Mouse (Mus musculus): Measurements from ENCODE around the gene Cyp2d26. TPM values are rescaled to one million over a fixed set of nuclear protein-coding genes. Genes with fewer than 3 reads are reported as not detected.
"Not testable (repeated sequence)": the region's sequence is repeated elsewhere in the genome, so short reads cannot be mapped to it uniquely, and the experiment has no call there.

The Cyp2d26 gene
- polyA plus RNA-seq, 1 experiment from 2014 or later = not detected

DNA sequence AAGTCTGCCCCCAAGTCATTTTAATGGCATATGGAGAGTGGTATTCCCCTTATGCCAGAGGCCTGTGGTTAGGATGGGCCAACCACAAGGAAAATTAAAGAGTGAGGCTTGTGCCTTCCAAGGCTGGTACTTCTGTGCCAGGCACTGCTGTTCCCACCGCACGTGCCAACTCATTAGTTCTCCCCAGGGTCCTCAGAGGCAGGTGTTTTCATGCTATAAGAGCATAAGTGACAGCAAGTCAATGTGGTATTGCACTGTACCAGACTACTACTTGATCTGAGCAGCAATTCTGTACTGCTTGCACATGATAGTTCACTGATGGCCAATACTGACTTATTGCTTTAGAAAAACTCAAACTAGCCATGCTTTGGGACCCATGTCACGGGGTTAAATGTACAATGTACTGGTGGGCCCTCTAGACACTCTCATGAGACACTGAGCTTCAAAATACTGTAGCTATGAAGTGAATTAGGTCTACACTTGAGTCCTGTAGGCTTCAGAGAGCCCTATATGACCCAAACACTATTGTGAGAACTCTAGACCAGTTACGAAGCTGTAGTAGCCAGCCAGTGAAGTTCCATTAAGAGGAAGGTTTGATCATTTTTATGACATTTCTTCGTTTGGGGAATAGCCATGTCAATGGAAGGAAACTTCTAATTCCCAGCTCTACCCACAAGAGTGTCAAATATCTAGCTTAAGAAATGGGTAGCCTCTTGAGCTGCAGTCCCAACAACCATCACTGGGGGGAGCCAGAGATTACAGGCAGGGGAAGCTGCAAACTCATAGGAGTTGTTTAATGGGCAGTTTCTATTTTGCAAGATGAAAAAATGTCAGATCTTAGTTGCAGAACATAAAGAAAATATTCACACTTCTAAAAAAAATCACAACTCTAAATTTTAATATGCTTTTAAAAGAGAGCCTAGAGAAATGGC, 10.9 kb upstream of the Cyp2d26 start:
- Histone ChIP-seq H3K4me2 (no peak overlapping the region), H3K4me3 (replicated peaks) (no peak overlapping the region), H3K9ac (no peak overlapping the region), H3K27me3 (no peaks in the 10 kb centered on the region), H3K36me3 (replicated peaks) (peaks cover 11% of the 10 kb centered on the region), H3K27ac (no peak overlapping the region), H3K9me3 (no peaks in the 10 kb centered on the region), H3K4me1 (peaks cover 6% of the 10 kb centered on the region)
- WGBS = 74% methylated on average over 5 of the region's 5 CpGs
- ATAC-seq (ENCODE audit: low FRiP score) = no peak

DNA sequence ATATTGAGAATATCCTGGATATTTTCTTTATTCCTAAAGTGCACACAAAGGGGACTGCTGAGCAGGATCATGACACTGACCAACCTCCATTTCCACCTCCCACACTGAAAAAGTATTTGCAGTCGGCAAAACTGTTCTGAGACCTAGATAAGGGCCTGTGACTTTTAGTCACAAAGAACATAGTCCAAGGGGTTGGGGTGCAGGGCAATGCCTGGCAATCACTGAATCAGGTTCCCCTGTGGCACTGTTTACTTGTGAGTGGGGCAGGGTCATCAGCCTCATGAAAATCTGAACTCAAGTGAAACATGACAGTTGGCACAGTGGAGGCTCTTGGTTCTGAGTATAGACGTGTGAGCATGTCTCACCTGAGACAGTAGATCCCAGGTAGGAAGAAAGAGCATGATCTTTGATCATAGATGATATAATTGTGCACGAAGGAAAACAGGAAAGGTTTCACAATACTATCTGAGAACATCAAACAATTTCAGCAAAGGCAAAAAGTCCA, 1.9 kb upstream of the Cyp2d26 start:
- no peaks in the 10 kb centered on the region for H3K9me3 ChIP-seq
- 89% methylated on average over 3 of the region's 3 CpGs for WGBS
- H3K4me2 ChIP-seq = no peak overlapping the region
- ATAC-seq (ENCODE audit: low FRiP score) = no peak
- no peaks in the 10 kb centered on the region for H3K4me1 ChIP-seq
- no peaks in the 10 kb centered on the region for H3K27me3 ChIP-seq
- no peak overlapping the region for H3K27ac ChIP-seq
- H3K36me3 ChIP-seq (replicated peaks) = no peaks in the 10 kb centered on the region
- H3K9ac ChIP-seq = no peak overlapping the region
- H3K4me3 ChIP-seq (replicated peaks) = no peak overlapping the region

DNA sequence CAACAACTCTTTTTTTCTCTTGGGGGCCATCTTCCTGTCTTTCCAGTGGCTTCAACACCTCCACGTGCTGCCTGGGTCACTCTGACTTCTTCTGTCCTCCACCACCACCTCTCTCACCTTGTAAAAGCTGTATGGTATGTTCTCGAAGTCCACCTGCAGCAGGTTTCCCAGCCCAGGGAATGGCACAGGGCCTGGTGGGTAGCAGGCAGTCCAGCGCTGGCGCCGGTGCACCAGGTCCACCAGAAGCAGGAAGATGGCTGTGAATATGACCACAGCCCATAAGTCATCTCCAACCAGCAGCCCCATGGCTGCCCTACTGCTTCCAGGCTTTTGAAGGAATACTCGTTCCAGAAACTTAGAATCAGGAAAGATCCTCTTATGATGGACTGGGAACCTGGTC, 226 bp downstream of the Cyp2d26 start:
- H3K27ac ChIP-seq = no peak overlapping the region
- 89% methylated on average over 6 of the region's 6 CpGs for WGBS
- no peaks in the 10 kb centered on the region for H3K9me3 ChIP-seq
- no peak overlapping the region for H3K4me2 ChIP-seq
- H3K9ac ChIP-seq = no peak overlapping the region
- no peaks in the 10 kb centered on the region for H3K36me3 ChIP-seq (replicated peaks)
- H3K27me3 ChIP-seq = no peaks in the 10 kb centered on the region
- H3K4me3 ChIP-seq (replicated peaks) = no peak overlapping the region
- no peak for ATAC-seq (ENCODE audit: low FRiP score)
- no peaks in the 10 kb centered on the region for H3K4me1 ChIP-seq

DNA sequence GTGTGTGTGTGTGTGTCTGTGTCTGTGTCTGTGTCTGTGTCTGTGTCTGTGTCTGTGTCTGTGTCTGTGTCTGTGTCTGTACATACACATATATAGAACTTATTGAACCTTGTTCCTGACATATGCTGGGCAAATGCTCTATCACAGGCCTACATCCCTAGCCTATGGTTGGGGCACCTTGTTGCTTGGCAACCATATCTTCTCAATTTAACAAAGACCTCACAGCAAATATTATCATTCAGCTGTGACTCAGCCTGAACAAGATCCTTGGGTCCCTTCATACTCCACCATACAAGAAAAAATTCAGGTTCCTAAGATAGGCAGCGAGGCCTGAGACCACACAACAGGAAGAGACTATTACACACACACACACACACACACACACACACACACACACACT, 640 bp downstream of the Cyp2d26 start:
- 88% methylated on average over 1 of the region's 1 CpGs for WGBS
- H3K27ac ChIP-seq = no peak overlapping the region
- H3K4me2 ChIP-seq = no peak overlapping the region
- H3K27me3 ChIP-seq = no peaks in the 10 kb centered on the region
- H3K36me3 ChIP-seq (replicated peaks) = no peaks in the 10 kb centered on the region
- no peak overlapping the region for H3K9ac ChIP-seq
- H3K9me3 ChIP-seq = no peaks in the 10 kb centered on the region
- no peaks in the 10 kb centered on the region for H3K4me1 ChIP-seq
- no peak for ATAC-seq (ENCODE audit: low FRiP score)
- H3K4me3 ChIP-seq (replicated peaks) = no peak overlapping the region

DNA sequence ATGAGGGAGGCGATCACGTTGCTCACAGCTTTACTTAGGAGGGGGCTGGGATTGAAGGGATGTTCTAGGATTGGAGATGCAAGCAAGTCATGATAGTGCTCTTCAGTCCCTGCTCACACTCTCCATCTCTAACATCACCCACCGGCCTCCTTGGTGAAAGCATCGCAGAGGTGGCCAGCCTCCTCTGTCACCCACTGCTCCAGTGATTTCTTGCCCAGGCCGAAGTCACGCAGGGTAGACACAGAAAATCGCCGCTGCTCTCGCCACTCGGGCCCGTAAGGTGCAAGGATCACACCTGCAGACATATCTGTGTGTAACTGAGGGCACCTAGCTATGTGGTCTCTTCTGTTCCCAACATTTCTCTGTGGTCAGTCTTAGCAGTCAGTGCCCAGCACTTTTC, 1.5 kb downstream of the Cyp2d26 start:
- no peaks in the 10 kb centered on the region for H3K27me3 ChIP-seq
- no peak overlapping the region for H3K27ac ChIP-seq
- no peak for ATAC-seq (ENCODE audit: low FRiP score)
- H3K36me3 ChIP-seq (replicated peaks) = no peaks in the 10 kb centered on the region
- H3K9me3 ChIP-seq = no peaks in the 10 kb centered on the region
- no peak overlapping the region for H3K4me3 ChIP-seq (replicated peaks)
- H3K9ac ChIP-seq = no peak overlapping the region
- no peak overlapping the region for H3K4me2 ChIP-seq
- no peaks in the 10 kb centered on the region for H3K4me1 ChIP-seq
- WGBS = 91% methylated on average over 11 of the region's 11 CpGs

DNA sequence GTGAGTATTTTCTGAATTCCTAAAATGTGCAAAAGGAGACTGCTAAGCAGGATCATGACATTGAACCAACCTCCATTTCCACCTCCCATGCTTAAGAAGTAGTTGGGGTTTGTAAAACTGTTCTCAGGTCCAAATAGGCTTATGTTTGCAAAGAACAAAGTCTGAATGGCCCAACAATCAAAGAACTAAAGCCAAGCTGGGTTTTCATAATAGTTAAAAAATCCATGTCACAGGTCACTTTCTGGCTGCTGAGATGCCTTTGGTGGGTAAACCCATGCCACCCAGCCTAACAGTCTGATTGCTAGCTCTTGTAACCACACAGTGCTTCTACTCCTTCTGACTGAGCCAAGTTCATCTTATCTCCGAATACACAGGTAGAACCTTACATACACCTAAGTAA, 9.5 kb downstream of the Cyp2d26 start:
- H3K4me2 ChIP-seq = no peak overlapping the region
- WGBS = 73% methylated on average over 1 of the region's 1 CpGs
- no peaks in the 10 kb centered on the region for H3K27me3 ChIP-seq
- H3K27ac ChIP-seq = no peak overlapping the region
- H3K9ac ChIP-seq = no peak overlapping the region
- no peak overlapping the region for H3K4me3 ChIP-seq (replicated peaks)
- H3K36me3 ChIP-seq (replicated peaks) = no peaks in the 10 kb centered on the region
- H3K9me3 ChIP-seq = no peaks in the 10 kb centered on the region
- no peaks in the 10 kb centered on the region for H3K4me1 ChIP-seq
- ATAC-seq (ENCODE audit: low FRiP score) = no peak

DNA sequence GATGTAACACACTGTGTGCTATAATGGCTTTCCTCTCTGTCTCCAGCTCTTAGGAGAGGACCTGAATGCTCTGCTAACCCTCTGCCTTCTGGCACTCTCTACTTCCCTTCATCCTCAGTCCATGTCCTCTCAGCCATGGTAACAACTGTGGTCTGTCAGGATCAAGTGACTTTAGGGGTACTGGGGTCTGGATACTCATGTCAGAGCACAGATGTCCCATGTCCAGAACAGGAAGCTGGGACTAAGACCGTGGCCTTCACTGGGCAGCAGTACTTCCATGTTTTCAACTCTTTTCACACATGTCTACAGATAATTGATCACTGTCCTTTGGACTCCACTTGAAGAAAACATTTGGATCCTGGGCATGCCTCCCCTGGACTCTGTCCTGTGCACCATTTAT, 10.3 kb downstream of the Cyp2d26 start:
- Histone ChIP-seq H3K4me2 (no peak overlapping the region), H3K27ac (no peak overlapping the region), H3K4me3 (replicated peaks) (no peak overlapping the region), H3K4me1 (no peaks in the 10 kb centered on the region), H3K9me3 (no peaks in the 10 kb centered on the region), H3K27me3 (no peaks in the 10 kb centered on the region), H3K9ac (no peak overlapping the region), H3K36me3 (replicated peaks) (no peaks in the 10 kb centered on the region)
- WGBS = 83% methylated on average over 1 of the region's 1 CpGs
- ATAC-seq (ENCODE audit: low FRiP score) = no peak

DNA sequence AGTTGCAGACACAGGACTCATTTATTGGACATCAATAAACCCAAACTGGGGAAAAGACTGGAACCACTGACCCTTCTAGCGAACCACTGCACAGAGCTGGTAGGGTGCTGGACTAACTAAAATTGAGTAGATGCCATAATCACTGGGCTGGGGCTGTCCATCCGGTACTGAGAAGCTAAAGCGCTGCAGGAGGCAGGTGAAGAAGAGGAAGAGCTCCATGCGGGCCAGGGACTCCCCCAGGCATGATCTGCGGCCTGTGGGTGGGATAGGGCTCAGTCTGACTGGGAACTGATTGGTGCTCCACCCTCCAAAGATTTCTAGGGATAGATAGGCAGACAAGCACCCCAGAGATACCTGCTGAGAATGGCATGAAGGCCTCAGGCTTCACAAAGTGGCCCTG, 16.2 kb downstream of the Cyp2d26 start:
- WGBS = 83% methylated on average over 5 of the region's 5 CpGs
- not testable (repeated sequence) for H3K36me3 ChIP-seq (replicated peaks); H3K4me2 ChIP-seq; H3K9ac ChIP-seq; H3K9me3 ChIP-seq; H3K4me1 ChIP-seq; H3K27ac ChIP-seq; H3K27me3 ChIP-seq; ATAC-seq (ENCODE audit: low FRiP score); H3K4me3 ChIP-seq (replicated peaks)

DNA sequence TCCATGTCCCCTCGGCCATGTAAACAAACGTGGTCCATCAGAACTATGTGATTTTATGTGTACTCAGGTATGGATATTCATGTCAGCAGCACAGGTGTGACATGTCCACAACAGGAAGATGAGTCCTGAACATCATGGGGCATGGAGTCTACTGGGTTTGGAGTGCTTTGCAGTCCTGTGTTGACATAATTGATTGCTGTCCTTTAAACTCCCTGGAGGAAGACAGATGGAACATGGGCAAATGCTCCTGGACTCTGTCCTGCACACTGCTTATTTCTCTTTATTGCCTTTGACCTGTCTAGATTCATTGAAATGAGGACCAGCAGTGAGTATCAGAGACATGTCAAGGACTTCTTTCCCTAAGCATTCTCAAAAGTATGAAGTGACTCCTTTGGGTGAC, 28.2 kb downstream of the Cyp2d26 start:
- ATAC-seq (ENCODE audit: low FRiP score) = no peak
- no peaks in the 10 kb centered on the region for H3K9me3 ChIP-seq
- H3K9ac ChIP-seq = no peak overlapping the region
- no peaks in the 10 kb centered on the region for H3K27me3 ChIP-seq
- 90% methylated on average over 2 of the region's 2 CpGs for WGBS
- H3K4me1 ChIP-seq = no peaks in the 10 kb centered on the region
- H3K4me2 ChIP-seq = no peak overlapping the region
- no peaks in the 10 kb centered on the region for H3K36me3 ChIP-seq (replicated peaks)
- no peak overlapping the region for H3K4me3 ChIP-seq (replicated peaks)
- no peak overlapping the region for H3K27ac ChIP-seq

DNA sequence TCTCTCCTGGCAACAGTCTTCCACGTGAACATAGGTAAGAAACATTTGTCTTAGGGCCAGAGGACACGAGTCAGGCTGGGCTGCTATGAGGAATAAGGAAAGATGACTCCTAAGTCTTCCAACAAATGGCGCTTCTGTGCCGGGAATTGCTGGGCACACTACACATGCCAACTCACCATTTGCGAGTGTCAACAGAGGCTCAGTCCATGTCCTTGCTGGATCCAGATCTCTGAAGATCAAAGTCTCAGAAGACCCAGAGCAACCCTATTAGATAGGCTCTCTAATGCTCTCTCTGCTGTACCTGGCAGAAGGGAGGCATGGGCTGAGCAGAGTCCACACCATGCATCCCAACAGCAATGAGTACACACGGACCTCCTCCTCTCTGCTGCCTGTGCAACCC, 29.2 kb downstream of the Cyp2d26 start:
- Histone ChIP-seq H3K4me3 (replicated peaks) (no peak overlapping the region), H3K27ac (no peak overlapping the region), H3K9me3 (no peaks in the 10 kb centered on the region), H3K36me3 (replicated peaks) (no peaks in the 10 kb centered on the region), H3K4me1 (no peaks in the 10 kb centered on the region), H3K27me3 (no peaks in the 10 kb centered on the region), H3K4me2 (no peak overlapping the region), H3K9ac (no peak overlapping the region)
- 82% methylated on average over 6 of the region's 6 CpGs for WGBS
- no peak for ATAC-seq (ENCODE audit: low FRiP score)

DNA sequence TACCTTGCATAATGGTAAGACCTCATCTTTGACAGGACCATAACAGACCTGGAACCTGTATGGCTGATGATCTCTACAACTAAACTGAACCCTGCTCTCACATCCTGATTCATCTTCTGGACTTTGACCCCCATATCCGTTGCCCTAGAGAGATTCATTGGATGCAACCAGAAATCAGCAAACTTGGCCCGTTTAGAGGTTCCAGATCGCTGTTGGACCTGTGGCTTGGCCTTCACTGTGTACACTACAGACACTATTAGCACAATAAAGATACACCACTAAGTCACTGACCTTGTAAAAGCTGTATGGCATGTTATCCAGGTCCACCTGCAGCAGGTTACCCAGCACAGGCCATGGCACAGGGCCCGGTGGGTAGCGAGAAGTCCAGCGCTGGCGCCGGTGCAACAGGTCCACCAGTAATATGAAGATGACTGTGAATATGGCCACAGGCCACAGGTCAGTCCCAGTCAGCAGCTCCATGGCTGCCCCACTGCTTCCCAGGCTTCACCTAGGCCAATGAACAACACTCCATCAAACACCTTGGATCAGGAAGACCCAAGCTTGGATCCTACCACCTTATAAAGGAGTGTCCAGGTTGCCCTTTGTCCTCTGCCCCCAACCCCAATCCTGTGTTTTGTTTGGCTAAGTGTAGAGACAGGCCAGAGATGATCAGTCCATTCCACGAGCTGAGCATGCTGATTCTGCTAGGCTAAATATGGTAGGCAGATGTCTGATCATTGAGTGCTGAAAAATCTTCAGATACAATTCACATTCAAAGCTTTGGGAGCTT, 30.3 kb downstream of the Cyp2d26 start, which contains the start of gene Cyp2d40:
TSS of gene Cyp2d40 (minus strand) at position 553 of the 790 bp plus-strand sequence.
- no peak within 1 kb of the TSS for H3K4me3 ChIP-seq (replicated peaks)
- no peaks in the 10 kb centered on the region for H3K9me3 ChIP-seq
- H3K4me2 ChIP-seq = no peak within 1 kb of the TSS
- no peaks in the 10 kb centered on the region for H3K36me3 ChIP-seq (replicated peaks)
- no peak within 1 kb of the TSS for H3K27ac ChIP-seq
- no peaks in the 10 kb centered on the region for H3K27me3 ChIP-seq
- no peak for ATAC-seq (ENCODE audit: low FRiP score)
- 92% methylated on average over 9 of the region's 9 CpGs for WGBS
- no peaks in the 10 kb centered on the region for H3K4me1 ChIP-seq
- H3K9ac ChIP-seq = no peak within 1 kb of the TSS

DNA sequence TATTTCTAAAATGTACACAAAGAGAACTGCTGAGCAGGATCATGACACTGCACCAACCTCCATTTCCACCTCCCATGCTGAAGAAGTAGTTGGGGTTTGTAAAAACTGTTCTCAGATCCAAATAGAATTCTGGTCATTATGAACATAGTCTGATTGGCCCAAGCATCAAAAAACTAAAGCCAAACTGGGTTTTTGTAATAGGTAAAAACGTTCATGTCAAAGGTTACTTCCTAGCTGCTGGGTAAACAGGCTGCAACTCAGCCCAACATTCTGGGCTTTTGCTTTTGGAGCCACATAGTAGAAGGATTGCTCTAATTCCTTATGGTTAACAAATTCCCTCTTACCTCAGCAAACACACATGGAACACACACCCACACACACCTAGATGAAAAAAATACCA, 46.0 kb downstream of the Cyp2d26 start:
- H3K4me1 ChIP-seq = no peaks in the 10 kb centered on the region
- H3K9me3 ChIP-seq = 0 out of 2 replicates have a peak, but pooled peaks cover 5% of the 10 kb centered on the region
- no peak overlapping the region for H3K4me3 ChIP-seq (replicated peaks)
- no peak overlapping the region for H3K4me2 ChIP-seq
- no peak overlapping the region for H3K27ac ChIP-seq
- H3K9ac ChIP-seq = no peak overlapping the region
- no peaks in the 10 kb centered on the region for H3K36me3 ChIP-seq (replicated peaks)
- no peak for ATAC-seq (ENCODE audit: low FRiP score)
- H3K27me3 ChIP-seq = no peaks in the 10 kb centered on the region
- WGBS = 64% methylated on average over 1 of the region's 1 CpGs
